Mouse (Mus musculus): Measurements from ENCODE around the gene Zfp281.

Gene Zfp281

GRCm38 (mm10) chr1:136624146-136625018, at the start of gene Zfp281:
Gene Zfp281 (plus strand): TSS chr1:136624901.
- DNase-seq = peak; percentile 95

- DNase-seq = no peak
Measured at GRCm38 (mm10) chr1:136577890-136578663, 46.6 kb upstream of the Zfp281 start.

DNA sequence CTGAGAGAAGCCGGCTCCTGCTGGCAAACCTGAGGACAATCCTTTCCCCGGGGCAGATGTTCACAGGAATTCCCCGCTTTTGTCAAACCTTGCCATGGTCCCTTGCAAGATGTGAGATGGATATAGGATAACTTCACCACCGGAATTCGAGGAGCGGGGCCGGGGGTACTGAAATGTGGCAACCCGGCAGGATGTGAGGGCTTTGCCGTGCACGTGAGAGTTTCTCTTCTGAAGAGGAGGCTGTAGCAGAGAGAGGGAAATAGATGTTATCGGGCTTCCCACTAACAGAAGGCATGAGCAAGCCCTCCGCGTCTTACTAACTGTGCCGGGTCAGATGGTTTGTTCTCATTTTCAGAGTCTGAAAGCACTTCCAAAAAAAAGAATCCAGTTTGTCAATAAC, 45.3 kb upstream of the Zfp281 start:
- peak; percentile 51 for DNase-seq

GRCm38 (mm10) chr1:136580266-136580665, 44.4 kb upstream of the Zfp281 start:
- DNase-seq = peak; percentile 42

GRCm38 (mm10) chr1:136581841-136582240, 42.9 kb upstream of the Zfp281 start:
- DNase-seq = no peak

- no peak for DNase-seq
Measured at GRCm38 (mm10) chr1:136587761-136588405, 36.8 kb upstream of the Zfp281 start.

- DNase-seq = no peak
Measured at GRCm38 (mm10) chr1:136588908-136589307, 35.8 kb upstream of the Zfp281 start.

- no peak for DNase-seq
Measured at GRCm38 (mm10) chr1:136592741-136593140, 32.0 kb upstream of the Zfp281 start.

DNA sequence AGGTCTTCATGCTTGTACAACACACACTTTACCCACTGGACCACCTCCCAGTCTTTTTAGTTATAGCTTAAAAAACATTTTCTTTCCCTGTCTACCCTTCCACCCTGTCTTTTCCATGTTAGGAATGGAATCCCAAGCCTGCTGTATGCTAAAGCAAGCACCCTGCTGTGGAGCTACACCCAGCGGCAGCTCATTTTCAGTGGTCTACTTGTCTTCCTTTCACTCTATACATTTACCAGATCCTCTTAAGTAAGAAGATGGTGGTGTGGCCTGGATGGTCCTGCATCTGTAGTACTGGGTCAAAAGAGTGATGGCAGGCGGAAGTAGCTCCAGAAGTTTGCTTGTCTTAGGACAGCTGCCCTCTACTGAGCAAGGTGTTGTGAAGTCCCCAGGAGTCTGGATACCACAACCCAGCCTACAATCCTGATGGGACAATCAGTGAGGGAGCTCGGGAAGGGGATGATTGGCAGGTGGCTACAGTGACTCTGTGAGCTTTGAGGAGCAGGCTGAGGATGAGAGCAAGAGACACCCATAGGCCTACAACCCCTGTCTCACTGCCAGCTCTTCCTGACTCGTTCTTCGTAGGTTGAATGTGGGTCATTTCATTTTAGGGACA, 30.4 kb upstream of the Zfp281 start:
- no peak for DNase-seq

GRCm38 (mm10) chr1:136596821-136597220, 27.9 kb upstream of the Zfp281 start:
- no peak for DNase-seq

DNA sequence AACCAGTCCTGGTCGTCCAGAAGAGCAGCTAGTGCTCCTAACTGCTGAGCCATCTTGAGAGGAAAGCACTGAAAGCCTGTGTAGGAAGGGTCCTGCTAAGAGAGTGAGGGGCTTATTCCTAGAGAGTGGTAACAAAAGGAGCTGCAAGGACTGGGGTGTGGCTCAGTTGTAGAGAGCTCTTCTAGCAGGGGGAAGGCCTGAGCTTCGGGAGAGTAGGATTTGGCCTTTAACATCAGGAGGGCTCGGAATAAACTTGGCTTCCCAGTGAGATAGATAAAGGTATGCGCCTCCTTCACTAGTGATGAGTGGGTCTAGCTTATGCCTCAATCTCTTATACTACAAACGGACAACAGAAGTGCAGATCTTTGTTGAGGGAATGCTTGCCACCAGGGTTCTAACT, 26.4 kb upstream of the Zfp281 start:
- DNase-seq = no peak

DNA sequence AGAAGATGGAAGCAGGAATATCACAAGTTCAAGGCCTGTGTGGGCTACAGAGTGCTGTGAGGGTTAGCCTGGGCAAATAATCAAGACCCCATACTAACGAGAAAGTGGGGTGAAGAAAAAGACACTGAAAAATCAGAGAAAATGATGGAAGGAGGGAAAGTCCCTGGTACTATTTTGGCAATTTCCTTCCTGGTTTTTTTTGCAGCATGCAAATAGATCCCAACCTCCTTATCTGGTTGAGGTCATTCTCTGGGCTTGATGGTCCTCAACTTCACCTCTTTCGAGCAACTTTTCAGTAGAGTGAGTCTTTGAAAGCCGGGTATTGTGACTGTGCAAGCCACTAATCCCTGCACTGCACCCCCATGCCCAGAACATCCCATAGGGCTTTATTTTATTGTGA, 24.6 kb upstream of the Zfp281 start:
- no peak for DNase-seq

DNA sequence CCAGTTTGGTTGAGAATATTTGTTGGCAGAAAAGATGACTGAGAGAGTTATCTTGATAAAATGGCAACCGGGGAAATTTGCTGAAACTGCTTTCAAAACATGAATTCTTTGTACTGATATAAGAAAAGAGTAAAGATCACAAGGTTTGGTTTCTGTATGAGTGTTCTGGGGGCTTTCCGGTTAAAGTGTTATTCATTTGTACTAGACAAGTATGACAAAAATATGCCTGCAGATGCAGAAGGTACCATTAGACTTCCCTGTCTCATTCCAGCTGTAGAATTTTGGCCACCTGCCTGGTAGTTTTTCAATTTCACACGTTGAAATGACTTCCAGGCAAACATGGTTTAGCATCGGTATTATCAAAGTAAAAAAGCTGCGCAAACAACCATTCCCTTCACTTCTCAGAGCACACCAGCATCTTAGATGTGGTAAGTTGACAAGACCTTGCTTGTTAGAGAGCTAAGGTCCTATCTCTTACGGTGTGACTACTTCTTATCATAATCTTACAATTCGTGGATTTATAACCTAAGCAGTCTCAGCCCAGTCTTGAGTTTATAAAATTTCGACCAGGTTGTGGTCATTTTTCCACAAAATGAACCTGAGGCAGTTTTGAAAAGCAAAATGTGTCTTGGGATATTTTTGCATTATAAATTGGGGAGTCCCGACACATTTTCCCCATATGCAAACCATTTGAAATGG, 23.9 kb upstream of the Zfp281 start:
- no peak for DNase-seq

DNA sequence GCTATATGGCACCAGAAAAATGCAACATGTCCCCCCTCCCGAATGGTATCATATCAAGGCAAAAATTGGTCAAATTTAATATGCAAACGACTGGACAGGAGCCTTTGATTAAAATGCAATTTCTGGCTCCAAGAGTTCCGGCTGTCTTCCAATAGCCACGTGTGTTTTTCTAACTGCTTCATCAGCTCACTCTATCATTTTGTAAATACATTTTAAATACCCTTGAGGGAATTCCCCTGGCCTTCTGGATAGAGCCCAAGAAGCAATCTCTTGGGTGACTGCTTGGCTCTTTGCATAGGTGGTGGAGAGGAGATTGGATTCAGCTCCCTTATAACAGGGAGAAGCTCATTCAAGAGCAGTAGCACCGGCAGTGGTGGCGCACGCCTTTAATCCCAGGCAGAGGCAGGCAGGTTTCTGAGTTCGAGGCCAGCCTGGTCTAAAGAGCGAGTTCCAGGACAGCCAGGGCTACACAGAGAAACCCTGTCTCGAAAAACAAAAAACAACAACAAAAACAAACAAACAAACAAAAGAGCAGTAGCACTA, 23.3 kb upstream of the Zfp281 start:
- no peak for DNase-seq

- DNase-seq = no peak
Measured at GRCm38 (mm10) chr1:136602303-136602702, 22.4 kb upstream of the Zfp281 start.

DNA sequence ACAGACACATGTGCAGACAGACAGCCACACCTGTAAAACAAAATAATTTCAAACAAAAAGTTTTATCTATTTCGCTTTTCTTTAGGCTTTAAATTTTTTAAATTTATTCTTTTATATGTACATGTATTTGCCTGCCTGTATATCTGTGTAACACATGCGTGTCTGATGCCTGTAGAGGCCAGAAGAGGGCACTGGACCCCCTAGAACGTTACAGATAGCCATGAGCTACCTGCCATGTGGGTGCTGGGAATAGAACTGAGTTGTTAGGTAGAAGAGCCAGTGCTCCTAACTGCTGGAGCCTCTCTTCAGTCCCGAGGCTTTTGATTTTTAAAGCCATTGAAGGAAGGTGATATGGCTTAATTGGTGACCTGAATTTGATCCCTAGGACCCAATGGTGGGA, 20.5 kb upstream of the Zfp281 start:
- no peak for DNase-seq

GRCm38 (mm10) chr1:136605790-136606189, 18.9 kb upstream of the Zfp281 start:
- no peak for DNase-seq

- no peak for DNase-seq
Measured at GRCm38 (mm10) chr1:136606278-136606677, 18.4 kb upstream of the Zfp281 start.

DNA sequence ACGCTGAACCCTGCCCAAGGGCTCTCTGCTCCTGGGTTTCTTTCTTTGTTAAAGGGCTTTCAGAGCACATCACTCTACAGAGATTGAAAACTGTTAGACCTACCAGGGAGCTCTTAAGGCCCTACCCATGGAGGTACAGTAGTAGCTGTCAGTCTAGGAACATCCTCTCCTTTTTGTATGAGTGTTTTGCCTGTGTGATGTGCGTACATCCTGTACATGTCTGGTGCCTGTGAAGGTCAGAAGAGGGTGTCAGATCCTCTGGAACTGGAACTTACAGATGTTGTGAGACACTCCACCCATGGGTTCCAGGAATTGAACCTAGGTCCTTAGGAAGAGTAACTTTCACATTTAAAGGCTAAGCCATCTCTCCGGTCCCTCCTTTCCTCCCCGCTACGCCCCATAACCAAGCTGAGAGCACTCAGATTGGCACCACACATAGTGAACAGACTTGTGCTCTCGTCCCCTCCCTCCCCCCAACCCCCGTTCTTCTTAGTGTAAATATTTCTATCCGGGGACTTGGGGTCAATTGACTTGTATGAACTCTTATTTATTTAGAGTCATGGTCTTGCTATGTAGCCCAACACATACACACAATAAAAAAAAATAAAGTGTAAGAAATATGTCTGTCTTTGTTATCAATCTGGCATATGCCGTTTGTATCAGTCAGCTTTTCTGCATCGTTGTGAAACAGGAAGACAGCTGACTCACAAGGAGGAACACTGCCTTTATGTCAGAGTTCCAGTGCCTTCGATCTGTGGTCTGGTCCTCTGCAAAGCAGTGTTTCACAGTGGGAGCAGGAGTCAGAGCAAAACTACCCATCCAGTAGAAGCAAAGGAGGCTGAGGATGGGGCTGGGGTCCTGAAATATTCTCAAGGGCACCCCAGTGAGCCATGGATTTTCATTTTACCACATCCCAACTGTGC, 16.1 kb upstream of the Zfp281 start:
- DNase-seq = no peak

DNA sequence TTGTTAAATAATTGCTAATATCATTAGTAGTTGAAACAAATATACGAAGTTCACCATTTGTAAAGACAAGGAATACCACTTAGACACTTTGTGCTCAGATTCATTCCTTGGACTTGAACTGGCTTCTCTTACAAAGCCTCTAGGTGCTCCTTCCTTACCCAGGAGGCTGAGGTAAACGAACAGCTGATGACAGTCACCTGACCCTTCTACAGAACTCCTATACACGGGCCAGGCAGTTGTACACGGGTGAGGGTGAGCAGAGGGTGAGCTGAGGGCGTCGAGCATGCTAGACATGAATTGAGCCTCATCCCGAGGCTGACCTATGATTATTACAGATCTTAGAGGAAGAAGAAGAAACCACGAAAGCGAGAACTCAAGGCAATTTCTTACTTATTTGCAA, 12.9 kb upstream of the Zfp281 start:
- DNase-seq = no peak

GRCm38 (mm10) chr1:136613300-136613751, 11.4 kb upstream of the Zfp281 start:
- no peak for DNase-seq

Measured in thymus, postnatal 25 days (tissue).